Mouse (Mus musculus) neural tube, embryonic 11.5 days (tissue): ENCODE results near the gene Adad2. TPM values are rescaled to one million over a fixed set of nuclear protein-coding genes. Genes with fewer than 3 reads are reported as not detected.

Experiments
- ATAC-seq: fragments of 200-750 bp; cut with Nextera tagmentation; 2 replicates; pipeline ENCODE4 v1.8.0; 2017; ENCODE audit warnings: moderate number of reproducible peaks, mild to moderate bottlenecking, moderate TSS enrichment, moderate library complexity; ENCODE audit not compliant: insufficient read depth, low FRiP score, low TSS enrichment
- DNase-seq: peaks from one replicate; pipeline ENCODE4 v3.0.0-alpha.2; 2015; ENCODE audit warnings: low spot score
- H3K27ac ChIP-seq: fragments of 300-500 bp; sonication (generic); 2 replicates; pipeline ENCODE4 v1.5.1; 2014; ENCODE audit warnings: low read depth, mild to moderate bottlenecking, low read length
- H3K27me3 ChIP-seq: fragments of 300-500 bp; sonication (generic); 2 replicates; pipeline ENCODE4 v1.6.1; 2014; ENCODE audit warnings: mild to moderate bottlenecking, low read length, mixed read lengths; ENCODE audit not compliant: control insufficient read depth, insufficient read depth
- H3K36me3 ChIP-seq: fragments of 300-500 bp; sonication (generic); 2 replicates; pipeline ENCODE4 v1.6.1; 2014; ENCODE audit warnings: mild to moderate bottlenecking, low read length, moderate library complexity, mixed read lengths; ENCODE audit not compliant: control insufficient read depth, insufficient read depth
- H3K4me1 ChIP-seq: fragments of 300-500 bp; sonication (generic); 2 replicates; pipeline ENCODE4 v1.6.1; 2014; ENCODE audit warnings: low read length, mixed read lengths; ENCODE audit not compliant: control insufficient read depth, insufficient read depth
- H3K4me2 ChIP-seq: fragments of 300-500 bp; sonication (generic); 2 replicates; pipeline ENCODE4 v1.6.1; 2014; ENCODE audit warnings: low read depth, mild to moderate bottlenecking, moderate library complexity
- H3K4me3 ChIP-seq: fragments of 300-500 bp; sonication (generic); 2 replicates; pipeline ENCODE4 v1.5.1; 2014; ENCODE audit warnings: low read depth, low read length
- H3K9ac ChIP-seq: fragments of 300-500 bp; sonication (generic); 2 replicates; pipeline ENCODE4 v1.6.1; 2014; ENCODE audit warnings: mild to moderate bottlenecking, low read length
- H3K9me3 ChIP-seq: fragments of 300-500 bp; sonication (generic); 2 replicates; pipeline ENCODE4 v1.6.1; 2016; ENCODE audit warnings: low read length; ENCODE audit not compliant: control insufficient read depth
- WGBS: fragments of 180-500 bp; shearing (Covaris S2); extraction: QIAGEN DNeasy Blood & Tissue Kit; methylation state at CpG from one replicate; pipeline ENCODE4 v1.1.7; 2014; 5-methylcytosine and 5-hydroxymethylcytosine counted together
- polyA plus RNA-seq: library from polyadenylated mRNA; unstranded; fragments of >200 nt; fragmentation: Nextera tagmentation; extraction: Ambion mirVana; gene quantifications from 2 replicates; pipeline ENCODE4 v1.2.1, GENCODE M21; 2014

The Adad2 gene
- 0.12 TPM in 1 of 2 replicates, not detected in the other for polyA plus RNA-seq

DNA sequence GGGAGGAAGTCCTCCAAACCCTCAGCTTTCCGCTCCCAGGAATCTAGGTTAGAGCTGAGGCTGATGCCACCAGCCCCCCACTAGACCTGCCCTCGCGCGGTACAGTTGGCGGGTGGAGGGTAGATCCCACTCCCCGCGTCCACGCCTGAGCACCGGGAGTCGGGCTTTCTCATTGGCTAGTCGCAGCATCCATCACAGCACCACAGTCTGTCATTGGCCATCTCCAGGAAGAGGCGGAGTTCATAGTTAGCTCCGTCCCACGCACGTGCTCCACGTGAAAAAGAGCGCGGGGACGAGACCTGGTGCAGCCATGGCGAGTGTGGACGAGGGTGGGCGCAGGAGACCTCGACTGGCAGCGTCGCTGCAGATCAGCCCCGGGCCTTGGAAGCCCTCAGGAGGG lies at the start of gene Adad2:
Gene Adad2 (plus strand): TSS at position 277 of the 400 bp plus-strand sequence.
- H3K36me3 ChIP-seq = no peaks in the 10 kb centered on the region
- no peak within 1 kb of the TSS for H3K4me3 ChIP-seq
- ATAC-seq = no peak
- DNase-seq = no peak
- H3K9ac ChIP-seq = no peak within 1 kb of the TSS
- H3K4me2 ChIP-seq = no peak within 1 kb of the TSS
- 81% methylated on average over 26 of the region's 26 CpGs for WGBS
- H3K9me3 ChIP-seq = no peaks in the 10 kb centered on the region
- no peaks in the 10 kb centered on the region for H3K27me3 ChIP-seq
- H3K4me1 ChIP-seq = no peaks in the 10 kb centered on the region
- H3K27ac ChIP-seq = no peak within 1 kb of the TSS

DNA sequence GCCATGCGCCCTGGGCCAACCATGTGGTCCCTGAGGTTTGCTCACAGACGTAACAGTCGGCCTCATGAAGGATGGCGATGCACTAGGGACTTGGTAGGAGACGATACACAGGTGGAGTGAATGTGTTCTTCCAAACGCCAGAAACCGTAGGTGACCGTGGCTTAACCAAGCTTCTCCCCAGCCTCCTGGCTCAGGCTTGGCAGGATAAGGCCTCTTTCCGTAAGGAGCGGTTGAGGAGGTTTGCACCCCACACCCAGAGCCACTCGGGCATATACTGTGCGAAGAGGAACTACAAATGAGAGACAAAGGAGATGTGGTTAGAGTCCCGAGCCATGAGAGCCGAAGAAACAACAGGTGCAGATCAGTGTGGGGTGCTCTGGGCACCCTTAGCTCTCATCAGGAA lies 48.7 kb upstream of the Adad2 start:
- no peak overlapping the region for H3K9ac ChIP-seq
- no peak for ATAC-seq
- H3K4me2 ChIP-seq = no peak overlapping the region
- WGBS = 94% methylated on average over 14 of the region's 14 CpGs
- H3K4me3 ChIP-seq = no peak overlapping the region
- H3K4me1 ChIP-seq = no peaks in the 10 kb centered on the region; the same call in 1 of the 2 replicates
- H3K27ac ChIP-seq = no peak overlapping the region
- no peaks in the 10 kb centered on the region for H3K27me3 ChIP-seq
- DNase-seq = no peak
- H3K36me3 ChIP-seq = peaks cover 14% of the 10 kb centered on the region
- H3K9me3 ChIP-seq = no peaks in the 10 kb centered on the region

DNA sequence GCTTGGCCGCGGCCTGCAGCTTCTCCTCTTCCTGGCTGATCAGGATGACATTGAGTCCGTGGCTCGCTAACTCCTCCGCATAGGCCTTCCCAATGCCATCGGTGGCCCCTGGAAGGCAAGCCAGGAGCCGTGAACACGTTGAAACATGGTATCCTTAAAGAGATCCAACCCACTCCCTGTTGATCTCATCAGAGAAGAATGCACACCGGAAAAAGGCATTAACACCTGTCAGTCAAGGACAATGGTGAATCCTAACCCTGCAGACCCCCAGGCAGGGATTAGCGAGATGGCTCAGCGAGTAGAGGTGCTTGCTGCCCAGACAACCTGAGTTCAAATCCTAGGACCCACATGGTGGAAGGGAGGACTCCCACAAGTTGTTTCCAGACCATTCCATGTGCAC lies 46.2 kb upstream of the Adad2 start:
- WGBS = 87% methylated on average over 11 of the region's 11 CpGs
- Histone ChIP-seq H3K36me3 (peaks cover 14% of the 10 kb centered on the region), H3K9me3 (no peaks in the 10 kb centered on the region), H3K9ac (no peak overlapping the region), H3K4me3 (no peak overlapping the region), H3K4me2 (no peak overlapping the region), H3K27ac (no peak overlapping the region), H3K27me3 (no peaks in the 10 kb centered on the region), H3K4me1 (no peaks in the 10 kb centered on the region)
- DNase-seq (no peak), ATAC-seq (no peak)

- 92% methylated on average over 9 of the region's 9 CpGs for WGBS
- DNase-seq (no peak), ATAC-seq (no peak)
- Histone ChIP-seq H3K9me3 (no peaks in the 10 kb centered on the region), H3K27ac (no peak overlapping the region), H3K9ac (no peak overlapping the region), H3K4me2 (no peak overlapping the region), H3K4me1 (no peaks in the 10 kb centered on the region), H3K4me3 (no peak overlapping the region), H3K27me3 (no peaks in the 10 kb centered on the region), H3K36me3 (peaks cover 9% of the 10 kb centered on the region)
Observed at GRCm38 (mm10) chr8:119568251-119568650, 44.3 kb upstream of the Adad2 start.

DNA sequence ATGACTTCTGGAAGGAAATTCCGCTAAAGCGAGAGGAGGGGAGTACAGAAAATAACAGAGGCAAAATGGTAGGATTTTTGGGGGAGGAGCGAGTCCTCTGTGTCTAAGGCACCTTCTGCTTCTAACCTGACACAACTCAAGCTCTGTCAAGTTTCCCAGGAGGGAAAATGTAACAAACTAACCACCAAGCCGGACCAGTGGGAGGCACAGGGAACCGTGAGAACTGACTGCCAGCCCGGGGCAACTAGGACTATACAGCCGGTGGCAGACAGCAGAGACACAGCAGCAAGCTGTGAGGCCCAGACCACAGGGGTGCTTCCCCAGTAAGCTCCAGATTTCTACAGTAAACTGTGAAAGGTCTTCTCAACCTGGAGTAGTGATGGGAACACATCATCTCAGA lies 43.6 kb upstream of the Adad2 start:
- Histone ChIP-seq H3K4me2 (no peak overlapping the region), H3K9ac (no peak overlapping the region), H3K4me1 (peaks cover under 1% of the 10 kb centered on the region), H3K27me3 (no peaks in the 10 kb centered on the region), H3K9me3 (no peaks in the 10 kb centered on the region), H3K36me3 (peaks cover 7% of the 10 kb centered on the region), H3K27ac (no peak overlapping the region), H3K4me3 (no peak overlapping the region)
- WGBS = 63% methylated on average over 7 of the region's 7 CpGs
- DNase-seq (no peak), ATAC-seq (no peak)

DNA sequence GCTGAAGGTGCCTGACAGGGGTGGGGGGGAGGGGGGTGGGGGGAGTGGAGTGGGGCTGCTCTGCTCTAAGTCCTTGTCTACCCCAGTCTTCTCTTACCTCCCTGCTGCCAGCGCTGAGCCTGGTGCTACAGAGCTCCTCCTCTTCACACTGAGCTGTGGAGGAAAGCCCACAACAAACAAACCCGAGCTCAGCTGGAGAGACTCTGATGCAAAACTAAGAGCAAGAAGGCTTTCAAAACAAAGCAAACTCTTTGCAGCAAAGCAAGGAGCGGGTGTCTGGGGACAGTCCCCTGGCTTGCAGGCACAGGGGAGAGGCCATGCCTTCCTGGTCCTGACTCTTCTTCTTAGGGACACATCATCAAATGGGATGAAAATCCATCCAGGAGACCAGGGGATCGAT lies 42.7 kb upstream of the Adad2 start:
- peaks cover 3% of the 10 kb centered on the region for H3K4me1 ChIP-seq
- no peak overlapping the region for H3K27ac ChIP-seq
- no peak overlapping the region for H3K9ac ChIP-seq
- 49% methylated on average over 4 of the region's 4 CpGs for WGBS
- H3K4me2 ChIP-seq = no peak overlapping the region
- peaks cover 6% of the 10 kb centered on the region for H3K36me3 ChIP-seq
- no peak overlapping the region for H3K4me3 ChIP-seq
- no peak for DNase-seq
- no peaks in the 10 kb centered on the region for H3K9me3 ChIP-seq
- no peaks in the 10 kb centered on the region for H3K27me3 ChIP-seq
- ATAC-seq = no peak

DNA sequence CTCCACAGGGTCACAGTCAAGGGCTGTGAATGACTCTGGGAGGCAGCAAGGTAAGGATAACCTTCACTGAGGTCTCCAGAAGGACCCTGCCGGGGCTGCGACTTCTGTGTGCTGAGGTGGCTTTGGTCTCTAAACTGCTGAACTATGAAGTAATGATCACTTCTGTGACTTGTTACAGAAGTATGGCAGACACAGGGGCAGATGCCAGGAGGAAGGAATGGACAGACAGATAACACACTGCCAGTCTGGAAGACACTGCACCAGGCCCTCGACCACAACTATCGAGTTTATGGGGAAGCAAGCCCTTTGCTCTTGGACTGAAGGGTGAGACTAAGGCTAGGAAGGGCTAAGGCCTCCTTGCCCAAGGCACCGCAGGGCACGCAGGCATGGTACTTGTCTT lies 41.4 kb upstream of the Adad2 start:
- Histone ChIP-seq H3K4me3 (no peak overlapping the region), H3K9ac (no peak overlapping the region), H3K4me1 (peaks cover 3% of the 10 kb centered on the region), H3K36me3 (no peaks in the 10 kb centered on the region), H3K9me3 (no peaks in the 10 kb centered on the region), H3K27ac (no peak overlapping the region), H3K27me3 (peaks cover 3% of the 10 kb centered on the region; the same call in 1 of the 2 replicates), H3K4me2 (no peak overlapping the region)
- 87% methylated on average over 6 of the region's 6 CpGs for WGBS
- DNase-seq = no peak
- no peak for ATAC-seq

DNA sequence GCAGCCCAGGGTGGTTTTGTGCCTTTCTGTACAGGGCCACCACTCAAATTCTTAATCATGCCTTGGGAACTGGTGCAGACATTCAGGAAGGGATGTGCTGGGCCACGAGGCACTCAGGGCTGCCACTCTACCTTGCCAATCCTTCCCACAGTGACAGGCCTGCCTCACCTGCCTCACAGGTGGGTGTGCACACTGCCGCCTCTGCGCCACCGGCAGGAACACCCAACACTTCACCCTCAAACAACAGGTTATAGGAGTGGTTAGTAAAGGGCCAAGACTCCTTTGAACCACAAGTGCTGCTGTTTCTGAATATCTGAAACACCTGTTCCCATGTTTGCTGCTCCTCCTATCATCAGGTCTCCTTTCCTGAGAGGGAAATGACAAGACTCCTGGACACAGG lies 40.1 kb upstream of the Adad2 start:
- H3K27ac ChIP-seq = no peak overlapping the region
- H3K4me1 ChIP-seq = peaks cover 3% of the 10 kb centered on the region
- H3K27me3 ChIP-seq = peaks cover 3% of the 10 kb centered on the region; the same call in 1 of the 2 replicates
- H3K4me2 ChIP-seq = no peak overlapping the region
- WGBS = 90% methylated on average over 4 of the region's 4 CpGs
- no peaks in the 10 kb centered on the region for H3K9me3 ChIP-seq
- no peaks in the 10 kb centered on the region for H3K36me3 ChIP-seq
- no peak for DNase-seq
- no peak overlapping the region; the same call in 1 of the 2 replicates for H3K9ac ChIP-seq
- no peak overlapping the region for H3K4me3 ChIP-seq
- no peak for ATAC-seq

DNA sequence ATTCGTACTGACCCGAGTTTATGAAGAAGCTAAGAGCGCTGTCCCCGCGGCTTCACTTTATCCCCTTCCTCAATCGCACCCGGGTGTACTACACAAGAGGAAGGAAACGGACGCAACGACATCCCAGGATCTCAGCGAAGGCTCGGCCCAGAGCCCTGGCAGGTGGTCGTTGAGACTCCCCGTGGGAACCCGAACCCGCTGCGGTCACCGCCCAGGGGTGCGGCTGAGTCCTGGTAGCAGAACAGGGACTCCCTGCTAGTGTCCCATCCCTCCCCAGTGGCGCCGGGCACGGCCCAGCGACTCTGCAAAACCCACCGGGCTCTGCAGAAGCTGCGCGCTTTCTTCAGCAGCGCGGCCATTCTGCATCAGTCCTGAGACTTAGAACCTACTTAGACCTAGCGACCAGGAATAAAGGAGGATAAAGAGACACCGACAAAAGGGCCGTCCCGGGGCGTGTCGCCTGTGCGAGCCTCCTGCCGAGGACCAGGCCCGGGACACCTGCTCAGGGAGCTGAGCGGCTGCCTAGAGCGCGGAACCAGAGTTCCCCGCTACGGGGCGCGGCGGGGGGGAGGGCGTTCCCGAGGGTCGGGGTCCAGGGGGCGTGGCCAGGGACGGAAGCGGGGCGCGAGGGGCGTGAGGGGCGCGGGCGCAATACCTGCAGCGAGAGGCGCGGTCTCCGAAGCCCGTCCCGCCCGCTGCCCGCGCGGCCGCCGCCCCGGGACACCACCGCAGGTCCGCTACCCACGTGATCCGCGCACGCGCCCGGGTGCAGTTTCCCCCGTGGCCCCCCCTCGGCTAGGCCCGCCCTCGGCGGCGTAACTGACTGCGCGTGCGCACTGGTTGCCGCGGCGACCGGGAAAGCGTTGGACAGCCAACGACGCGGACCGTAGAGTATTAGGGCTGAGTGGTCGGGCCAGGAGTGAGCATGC lies 37.8 kb upstream of the Adad2 start, which contains the start of the genes Hsdl1 and Dnaaf1:
Gene Hsdl1 (minus strand): TSS at position 747 of the 929 bp plus-strand sequence.
Gene Dnaaf1 (plus strand): TSS at position 799 of the 929 bp plus-strand sequence.
- Histone ChIP-seq H3K4me3 (peak within 1 kb of the TSS; percentile 91), H3K9me3 (no peaks in the 10 kb centered on the region), H3K27ac (peak within 1 kb of the TSS; percentile 63; the same call in 1 of the 2 replicates), H3K4me2 (peak within 1 kb of the TSS; percentile 96), H3K9ac (peak within 1 kb of the TSS; percentile 78), H3K27me3 (peaks cover 3% of the 10 kb centered on the region; the same call in 1 of the 2 replicates), H3K4me1 (peaks cover 3% of the 10 kb centered on the region), H3K36me3 (no peaks in the 10 kb centered on the region)
- peak; percentile 90 for ATAC-seq
- DNase-seq = peak; percentile 94
- WGBS = under 1% methylated on average over 93 of the region's 97 CpGs
